Mouse (Mus musculus) lung, postnatal 0 days (tissue): ENCODE measurements around the gene Akap6.

Experiments used
- CTCF ChIP-seq: IDR thresholded peaks from 2 replicates; pipeline ENCODE4 v1.5.1; 2016; ENCODE audit warnings: antibody characterized with exemption, mild to moderate bottlenecking
- EP300 ChIP-seq: IDR thresholded peaks from 2 replicates; pipeline ENCODE4 v1.6.1; 2016; ENCODE audit warnings: antibody characterized with exemption, mild to moderate bottlenecking, control low read depth

- TF ChIP-seq CTCF (no peak), EP300 (no peak)
Observed at GRCm38 (mm10) chr12:52769561-52769960, 70.4 kb downstream of the Akap6 start.
